Mouse (Mus musculus) heart, postnatal 14 days (tissue): ENCODE results near the gene Cyth2. TPM values are rescaled to one million over a fixed set of nuclear protein-coding genes. Genes with fewer than 3 reads are reported as not detected.

Experiments used
- DNase-seq, 2 experiments: peaks; one replicate each; pipeline ENCODE4 v3.0.0; 2021 to 2022
- intact Hi-C: fragments of 180-260 bp; cut with DNase I; formaldehyde crosslinking; loops from one replicate; pipeline ENCODE4 v1.15.1; 2025
- total RNA-seq, 2 experiments: library from RNA; stranded (reverse); gene quantifications; 2 replicates each; pipeline ENCODE4 v1.2.3; 2021

Cyth2 gene
- total RNA-seq, 2 experiments from 2014 or later = 73.9 to 77.1 TPM

- DNase-seq = no peak
- intact Hi-C loops = no loop called here
Measured at GRCm38 (mm10) chr7:45790721-45791120, 23.7 kb downstream of the Cyth2 start.

- no peak for DNase-seq
- intact Hi-C loops = no loop called here
Measured at GRCm38 (mm10) chr7:45787642-45788041, 26.7 kb downstream of the Cyth2 start.

GRCm38 (mm10) chr7:45786661-45787413, 27.5 kb downstream of the Cyth2 start:
- DNase-seq = no peak
- intact Hi-C loops = no loop called here

- no peak for DNase-seq
- intact Hi-C loops = no loop called here
Measured at GRCm38 (mm10) chr7:45786136-45786578, 28.2 kb downstream of the Cyth2 start.

- intact Hi-C loops = no loop called here
- no peak for DNase-seq
Measured at GRCm38 (mm10) chr7:45785388-45786135, 28.8 kb downstream of the Cyth2 start.

- intact Hi-C loops = no loop called here
- DNase-seq = no peak
Measured at GRCm38 (mm10) chr7:45784524-45785372, 29.6 kb downstream of the Cyth2 start, which contains the start of gene Sult2b1. TSS of gene Sult2b1 (minus strand) at chr7:45784669.

- peak; percentile 34 to 41 for DNase-seq
- intact Hi-C loops = no loop called here
Measured at GRCm38 (mm10) chr7:45783511-45784091, 30.8 kb downstream of the Cyth2 start, which contains the start of gene Lmtk3. TSS of gene Lmtk3 (plus strand) at chr7:45783738.

GRCm38 (mm10) chr7:45782271-45782670, 32.1 kb downstream of the Cyth2 start:
- no peak for DNase-seq
- intact Hi-C loops = no loop called here

- intact Hi-C loops = no loop called here
- no peak for DNase-seq
Measured at GRCm38 (mm10) chr7:45779081-45779641, 35.2 kb downstream of the Cyth2 start.

- no peak for DNase-seq
Measured at GRCm38 (mm10) chr7:45775237-45775636, 39.1 kb downstream of the Cyth2 start.

GRCm38 (mm10) chr7:45771101-45771500, 43.3 kb downstream of the Cyth2 start:
- DNase-seq = no peak

More at GRCm38 (mm10) chr7:45775237-45775636, 39.1 kb downstream of the Cyth2 start:
- intact Hi-C loops = no loop called here

GRCm38 (mm10) chr7:45770427-45771082, 43.8 kb downstream of the Cyth2 start:
- no peak for DNase-seq
- intact Hi-C loops = no loop called here

More at GRCm38 (mm10) chr7:45771101-45771500, 43.3 kb downstream of the Cyth2 start:
- intact Hi-C loops = no loop called here

GRCm38 (mm10) chr7:45767500-45767899, 46.9 kb downstream of the Cyth2 start:
- no peak for DNase-seq
- intact Hi-C loops = no loop called here

- intact Hi-C loops = no loop called here
- no peak for DNase-seq
Measured at GRCm38 (mm10) chr7:45766764-45767163, 47.6 kb downstream of the Cyth2 start.

GRCm38 (mm10) chr7:45765995-45766394, 48.4 kb downstream of the Cyth2 start:
- intact Hi-C loops = no loop called here
- no peak for DNase-seq

- no peak for DNase-seq
- intact Hi-C loops = no loop called here
Measured at GRCm38 (mm10) chr7:45760151-45760550, 54.2 kb downstream of the Cyth2 start.

- DNase-seq = no peak
- intact Hi-C loops = no loop called here
Measured at GRCm38 (mm10) chr7:45759400-45759799, 55.0 kb downstream of the Cyth2 start.
